Mouse (Mus musculus) stomach, embryonic 16.5 days (tissue): ENCODE data around the gene Gck. TPM values are rescaled to one million over a fixed set of nuclear protein-coding genes. Genes with fewer than 3 reads are reported as not detected.

Source experiments
- ATAC-seq: fragments of 200-750 bp; cut with Nextera tagmentation; 2 replicates; pipeline ENCODE4 v1.8.0; 2017; ENCODE audit warnings: moderate number of reproducible peaks, moderate TSS enrichment; ENCODE audit not compliant: insufficient read depth, low FRiP score
- H3K27ac ChIP-seq: fragments of 300-500 bp; sonication (generic); 2 replicates; pipeline ENCODE4 v1.5.1; 2014; ENCODE audit warnings: low read length
- H3K27me3 ChIP-seq: fragments of 300-500 bp; sonication (generic); 2 replicates; pipeline ENCODE4 v1.6.1; 2014; ENCODE audit warnings: low read length, control low read depth, mixed read lengths; ENCODE audit not compliant: control insufficient read depth, insufficient read depth
- H3K36me3 ChIP-seq: fragments of 300-500 bp; sonication (generic); 2 replicates; pipeline ENCODE4 v1.6.1; 2014; ENCODE audit warnings: low read length; ENCODE audit not compliant: control insufficient read depth, insufficient read depth
- H3K4me1 ChIP-seq: fragments of 300-500 bp; sonication (generic); 2 replicates; pipeline ENCODE4 v1.6.1; 2014; ENCODE audit warnings: low read length, control low read depth, mixed read lengths; ENCODE audit not compliant: control insufficient read depth, insufficient read depth
- H3K4me2 ChIP-seq: fragments of 300-500 bp; sonication (generic); 2 replicates; pipeline ENCODE4 v1.6.1; 2014; ENCODE audit warnings: low read depth, low read length, mixed read lengths
- H3K4me3 ChIP-seq: fragments of 300-500 bp; sonication (generic); replicated peaks from 2 replicates; pipeline ENCODE4 v1.5.1; 2014; ENCODE audit warnings: mild to moderate bottlenecking, low read length
- H3K9ac ChIP-seq: fragments of 300-500 bp; sonication (generic); 2 replicates; pipeline ENCODE4 v1.6.1; 2014; ENCODE audit warnings: low read length
- H3K9me3 ChIP-seq: fragments of 300-500 bp; sonication (generic); replicated peaks from 2 replicates; pipeline ENCODE4 v1.6.1; 2016; ENCODE audit warnings: low read length, control low read depth; ENCODE audit not compliant: control insufficient read depth
- WGBS: fragments of 180-500 bp; shearing (Covaris S2); extraction: QIAGEN DNeasy Blood & Tissue Kit; methylation state at CpG from one replicate; pipeline ENCODE4 v1.1.7; 2014; 5-methylcytosine and 5-hydroxymethylcytosine counted together
- polyA plus RNA-seq: library from polyadenylated mRNA; unstranded; fragments of >200 nt; fragmentation: Nextera tagmentation; extraction: Ambion mirVana; gene quantifications from 2 replicates; pipeline ENCODE4 v1.2.1, GENCODE M21; 2015

The Gck gene
- polyA plus RNA-seq, 1 experiment from 2014 or later = 3.5 TPM

DNA sequence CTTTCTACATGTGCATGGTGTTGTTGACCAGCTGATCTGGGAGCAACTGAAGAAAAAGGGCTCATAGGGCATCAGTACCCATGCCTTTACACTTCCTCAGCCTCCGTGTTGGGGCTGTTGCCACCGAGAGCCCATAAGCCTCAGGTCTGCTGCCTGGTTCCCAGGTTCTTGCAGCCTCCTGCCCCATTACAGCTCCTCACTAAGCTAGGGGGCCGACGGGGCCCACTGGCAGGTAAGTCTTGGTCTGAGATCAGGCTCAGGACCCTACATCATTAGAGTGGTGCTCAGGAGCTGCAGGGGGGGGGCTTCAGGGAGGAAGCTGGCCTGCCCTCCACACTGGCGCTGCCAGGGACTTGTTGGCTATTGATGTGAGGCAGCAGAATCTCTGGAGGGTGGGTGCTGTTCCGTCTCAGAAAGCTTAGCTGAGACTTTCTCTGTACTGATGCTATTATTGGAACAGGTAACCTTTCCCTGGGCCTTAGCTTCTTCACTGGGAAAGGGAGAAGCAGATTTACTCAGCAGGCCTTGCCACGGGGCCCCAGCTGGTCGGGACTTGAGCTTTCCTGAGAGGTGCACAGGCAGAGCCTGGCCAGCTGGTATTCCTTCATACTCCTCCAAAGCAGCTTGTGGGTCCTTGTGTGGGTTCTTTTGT lies 93.3 kb downstream of the Gck start:
- Histone ChIP-seq H3K9ac (no peak overlapping the region), H3K9me3 (no peaks in the 10 kb centered on the region), H3K36me3 (no peaks in the 10 kb centered on the region), H3K27me3 (0 out of 2 replicates have a peak, but pooled peaks cover 3% of the 10 kb centered on the region), H3K4me1 (peaks cover 9% of the 10 kb centered on the region), H3K4me2 (no peak overlapping the region), H3K4me3 (no peak overlapping the region), H3K27ac (no peak overlapping the region)
- no peak for ATAC-seq
- 72% methylated on average over 8 of the region's 8 CpGs for WGBS

DNA sequence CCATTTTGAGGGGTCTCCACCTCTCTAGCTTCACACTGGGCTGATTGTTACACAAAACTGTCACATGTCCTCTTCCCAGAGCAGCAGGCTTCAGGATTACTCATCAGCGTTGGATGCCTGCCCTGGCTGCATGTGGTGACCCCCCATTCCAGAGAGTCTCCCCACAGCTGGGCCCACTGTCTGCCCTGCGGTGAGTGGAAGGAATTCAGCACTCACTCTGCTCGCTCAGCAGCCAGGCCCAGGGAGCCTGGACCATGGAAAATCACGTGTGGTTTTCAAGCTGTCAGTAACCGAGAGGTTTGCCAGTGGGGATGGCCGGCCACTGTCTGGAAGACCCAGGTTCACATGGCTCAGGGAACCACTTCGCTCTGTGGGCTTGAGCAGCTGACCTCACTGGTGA lies 94.0 kb downstream of the Gck start:
- no peaks in the 10 kb centered on the region for H3K36me3 ChIP-seq
- peaks cover 6% of the 10 kb centered on the region; the same call in 1 of the 2 replicates for H3K4me1 ChIP-seq
- ATAC-seq = peak; percentile 41; the same call in 1 of the 2 replicates
- H3K4me3 ChIP-seq = no peak overlapping the region
- 0 out of 2 replicates have a peak, but pooled peaks cover under 1% of the 10 kb centered on the region for H3K27me3 ChIP-seq
- H3K27ac ChIP-seq = no peak overlapping the region
- no peaks in the 10 kb centered on the region for H3K9me3 ChIP-seq
- peak overlapping the region; percentile 36; the same call in 1 of the 2 replicates for H3K9ac ChIP-seq
- WGBS = 36% methylated on average over 7 of the region's 7 CpGs
- H3K4me2 ChIP-seq = no peak overlapping the region

DNA sequence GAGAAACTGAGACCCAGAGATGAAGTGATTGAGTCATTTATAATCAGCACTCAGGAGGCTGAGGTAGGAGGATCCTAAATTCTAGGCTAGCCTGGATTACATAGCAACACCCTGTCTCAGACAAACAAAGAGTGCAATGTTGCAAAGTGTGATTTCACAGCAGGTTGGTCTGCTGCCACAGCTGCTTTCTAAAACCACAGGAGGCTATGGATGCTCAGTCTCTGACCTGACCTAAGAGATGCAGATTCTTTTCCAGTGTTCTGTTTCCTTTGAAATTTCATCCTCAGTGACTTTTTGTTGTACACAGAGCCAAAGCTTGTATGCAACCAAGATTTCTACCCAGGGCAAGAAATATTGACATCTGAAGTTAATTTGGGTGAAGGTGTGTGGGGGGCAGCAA lies 94.4 kb downstream of the Gck start:
- no peak for ATAC-seq
- Histone ChIP-seq H3K4me3 (no peak overlapping the region), H3K9ac (peak overlapping the region; percentile 36; the same call in 1 of the 2 replicates), H3K27ac (no peak overlapping the region), H3K4me2 (no peak overlapping the region), H3K36me3 (no peaks in the 10 kb centered on the region), H3K9me3 (no peaks in the 10 kb centered on the region), H3K27me3 (no peaks in the 10 kb centered on the region), H3K4me1 (0 out of 2 replicates have a peak, but pooled peaks cover 6% of the 10 kb centered on the region)

DNA sequence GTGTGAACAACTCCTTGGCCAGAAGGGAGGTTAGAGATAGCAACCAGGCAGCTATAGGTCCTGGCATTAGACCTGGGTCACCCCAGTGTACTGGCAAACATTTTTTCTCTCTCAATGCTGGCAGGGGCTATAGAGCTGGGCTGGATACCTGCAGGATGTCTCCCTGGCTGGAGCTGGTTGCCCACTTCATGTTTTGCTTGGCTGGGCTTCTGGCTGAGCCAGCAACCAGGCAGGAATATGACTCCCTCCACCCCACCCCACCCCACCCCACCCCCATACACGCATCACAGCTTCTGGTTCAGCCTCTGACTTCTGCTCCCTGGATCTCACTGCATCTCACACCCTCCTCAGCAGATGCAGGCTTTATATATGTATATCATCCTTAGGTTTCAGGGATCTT lies 97.6 kb downstream of the Gck start:
- no peaks in the 10 kb centered on the region for H3K36me3 ChIP-seq
- no peaks in the 10 kb centered on the region for H3K27me3 ChIP-seq
- H3K27ac ChIP-seq = no peak overlapping the region
- no peak overlapping the region for H3K4me3 ChIP-seq
- 0 out of 2 replicates have a peak, but pooled peaks cover 6% of the 10 kb centered on the region for H3K4me1 ChIP-seq
- 50% methylated on average over 1 of the region's 1 CpGs for WGBS
- ATAC-seq = no peak
- no peak overlapping the region for H3K4me2 ChIP-seq
- no peak overlapping the region for H3K9ac ChIP-seq
- no peaks in the 10 kb centered on the region for H3K9me3 ChIP-seq

DNA sequence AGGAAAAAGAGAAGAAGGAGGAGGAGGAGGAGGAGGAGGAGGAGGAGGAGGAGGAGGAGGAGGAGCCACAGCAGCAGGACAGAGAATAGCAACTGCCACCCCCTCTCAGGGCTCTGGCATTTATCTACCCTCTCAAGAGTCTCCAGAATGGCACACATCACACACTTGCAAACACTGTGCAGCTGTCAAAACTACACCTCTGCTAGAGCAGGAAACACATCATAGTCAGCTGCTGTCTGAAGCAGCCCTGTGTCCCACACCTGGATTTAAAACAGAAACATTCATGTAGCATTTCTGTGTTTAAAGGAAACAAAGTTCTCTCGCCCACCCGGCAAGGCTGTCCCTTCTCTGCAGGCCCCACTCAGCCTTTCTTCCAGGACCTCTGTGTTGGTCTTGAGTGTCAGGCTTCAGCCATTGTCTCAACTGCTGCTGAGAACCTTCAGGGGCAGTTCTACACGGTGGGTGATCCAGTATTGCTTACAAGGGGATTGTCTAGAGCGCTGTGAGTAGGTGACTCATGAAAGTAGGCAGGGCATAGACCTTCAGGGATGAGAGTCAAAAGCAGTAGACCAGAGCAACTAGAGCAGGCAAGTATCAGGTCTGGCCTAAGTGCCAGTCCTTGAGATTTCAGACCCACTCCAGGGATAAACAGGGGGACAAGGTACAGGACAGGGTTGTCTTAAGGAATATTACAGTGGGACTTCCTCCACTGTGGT lies 98.7 kb downstream of the Gck start:
- Histone ChIP-seq H3K27me3 (no peaks in the 10 kb centered on the region), H3K4me2 (no peak overlapping the region), H3K36me3 (no peaks in the 10 kb centered on the region), H3K4me1 (0 out of 2 replicates have a peak, but pooled peaks cover 6% of the 10 kb centered on the region), H3K4me3 (no peak overlapping the region), H3K9me3 (no peaks in the 10 kb centered on the region), H3K27ac (no peak overlapping the region), H3K9ac (no peak overlapping the region)
- 42% methylated on average over 4 of the region's 4 CpGs for WGBS
- ATAC-seq = no peak

Other genes starting within 250 kb of the Gck start
- gene Mrps24, start 234.4 kb downstream of the Gck start, polyA plus RNA-seq = 191 and 192 TPM in 2 replicates
- gene Urgcp, start 187.7 kb downstream of the Gck start, polyA plus RNA-seq = 24.9 and 25.3 TPM in 2 replicates
- gene Dbnl, start 161.6 kb downstream of the Gck start, polyA plus RNA-seq = 113 and 124 TPM in 2 replicates
- gene Pgam2, start 146.3 kb downstream of the Gck start, polyA plus RNA-seq = 5.4 and 78.0 TPM in 2 replicates
- 9.6 and 10.1 TPM in 2 replicates for gene Polm, start 112.1 kb downstream of the Gck start, polyA plus RNA-seq
- gene Aebp1, start 88.1 kb downstream of the Gck start, polyA plus RNA-seq = 50.6 and 56.1 TPM in 2 replicates
- 112 and 116 TPM in 2 replicates for gene Pold2, start 71.8 kb downstream of the Gck start, polyA plus RNA-seq
- 32.4 and 43.0 TPM in 2 replicates for gene Myl7, start 51.3 kb downstream of the Gck start, polyA plus RNA-seq
- 56.2 and 58.1 TPM in 2 replicates for gene Ykt6, start 5.6 kb upstream of the Gck start, polyA plus RNA-seq
- gene Camk2b, start 116.3 kb upstream of the Gck start, polyA plus RNA-seq = 4.5 and 6.0 TPM in 2 replicates
- gene A730071L15Rik, start 249.9 kb upstream of the Gck start, polyA plus RNA-seq = 0.32 and 0.34 TPM in 2 replicates